Mouse (Mus musculus) thymus, postnatal 4 days (tissue): Measurements from ENCODE around the gene Ptpn20.

Experiments
- DNase-seq: peaks from one replicate; pipeline ENCODE4 v3.0.0; 2021

Gene Ptpn20

DNA sequence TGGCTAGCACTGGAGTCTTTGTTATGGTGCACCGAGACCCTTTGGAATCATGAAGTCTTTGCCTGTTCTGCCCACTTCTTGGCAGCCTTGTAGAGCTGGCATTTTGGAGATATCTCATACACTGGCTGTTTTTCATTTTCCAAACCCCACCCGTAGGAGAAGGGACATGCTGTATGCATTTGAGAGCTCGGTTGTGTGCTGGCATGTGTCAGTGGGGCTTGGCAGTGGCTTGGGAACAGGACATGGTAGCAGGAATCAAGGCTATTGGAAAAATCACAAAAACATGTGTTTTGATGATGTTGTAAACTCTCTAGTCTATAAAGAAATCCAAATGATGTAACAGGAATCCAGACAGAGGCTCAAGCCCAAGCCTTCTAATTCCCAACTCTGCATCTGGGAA, 89.7 kb downstream of the Ptpn20 start:
- DNase-seq: no peak

DNA sequence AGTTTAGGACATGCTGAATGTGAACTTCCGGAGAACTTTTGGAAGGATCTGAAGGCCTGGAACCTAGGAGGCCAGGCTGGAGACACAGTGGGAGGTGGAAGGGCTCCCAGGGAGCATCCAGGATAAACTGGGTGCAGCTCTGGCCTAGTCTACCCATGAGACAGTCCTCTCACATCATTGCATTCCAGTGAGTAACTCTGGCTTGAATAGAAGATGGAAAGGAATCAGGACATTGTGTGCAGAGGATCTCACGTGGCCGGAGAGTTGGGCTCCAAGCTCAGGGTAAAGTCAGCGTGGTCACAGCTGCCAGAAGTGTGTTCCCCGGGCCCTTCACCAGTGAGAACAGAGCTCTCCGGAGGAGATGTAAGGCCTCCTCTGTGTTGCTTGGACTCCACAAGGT, 91.6 kb downstream of the Ptpn20 start:
- no peak for DNase-seq

DNA sequence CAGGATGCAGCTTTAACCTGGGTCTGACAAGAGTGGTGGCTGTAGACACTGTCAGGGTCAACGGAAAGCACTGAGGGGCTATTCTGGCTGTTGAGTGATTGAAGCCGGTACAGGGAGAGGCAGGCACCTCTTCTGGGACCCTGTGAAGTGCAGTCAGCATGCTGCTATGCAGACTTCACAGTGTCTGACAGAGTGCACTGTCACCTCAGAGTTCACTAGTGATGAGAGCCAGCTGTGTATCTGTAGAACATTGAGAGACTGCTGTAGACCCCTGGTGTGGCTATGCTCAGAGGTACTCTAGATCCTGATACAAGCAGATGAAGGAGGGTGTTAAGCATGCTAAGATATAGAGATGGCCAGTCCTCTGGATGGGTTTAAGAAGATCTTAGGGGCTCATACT, 93.8 kb downstream of the Ptpn20 start:
- DNase-seq: no peak

DNA sequence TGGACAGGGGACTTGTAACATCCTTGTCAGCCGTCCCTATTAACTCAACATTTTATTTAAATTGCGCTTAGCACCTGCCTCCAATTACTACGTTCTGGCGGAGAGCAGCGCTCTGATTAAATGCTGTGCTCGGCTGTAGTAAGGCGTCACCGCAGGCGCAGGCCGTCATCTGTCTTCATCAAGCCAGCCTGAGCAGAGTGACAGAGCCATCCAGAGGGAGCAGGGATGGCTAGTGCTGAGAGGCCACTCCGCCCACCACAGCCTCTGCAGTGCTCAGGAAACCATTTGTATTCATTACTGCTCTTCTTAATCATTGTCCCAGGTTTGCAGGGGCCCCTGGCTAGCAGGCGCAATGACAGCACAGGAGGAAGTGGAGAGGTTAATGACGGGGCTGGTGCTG, 94.7 kb downstream of the Ptpn20 start:
- no peak for DNase-seq

DNA sequence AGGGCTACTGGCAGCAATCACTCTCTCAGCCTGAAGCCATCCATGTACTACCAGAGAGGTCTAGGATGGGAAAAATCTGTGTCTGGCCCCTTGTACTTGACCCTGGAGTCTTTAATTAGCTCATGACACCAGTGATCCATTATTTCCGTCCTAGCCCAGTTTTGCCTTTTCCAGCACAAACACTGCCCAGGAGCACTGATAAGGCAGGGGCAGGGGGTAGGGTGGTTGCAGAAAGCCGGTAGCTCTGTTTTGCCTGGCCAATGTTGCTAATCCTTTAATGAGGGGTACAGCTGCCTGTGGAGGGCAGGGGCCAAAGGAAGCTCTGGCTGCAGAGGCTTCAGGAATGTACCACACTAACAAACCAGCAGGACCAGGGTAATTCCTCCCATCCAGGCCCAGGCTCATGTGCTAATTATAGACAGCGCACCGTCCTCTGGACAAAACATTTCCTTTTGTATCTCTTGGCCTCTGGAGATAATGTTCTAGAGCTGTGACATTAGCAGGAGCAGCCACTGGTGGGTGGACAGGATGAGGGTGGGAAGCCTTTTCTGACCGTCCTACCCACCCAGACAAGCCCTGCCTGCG, 98.5 kb downstream of the Ptpn20 start:
- DNase-seq: no peak

DNA sequence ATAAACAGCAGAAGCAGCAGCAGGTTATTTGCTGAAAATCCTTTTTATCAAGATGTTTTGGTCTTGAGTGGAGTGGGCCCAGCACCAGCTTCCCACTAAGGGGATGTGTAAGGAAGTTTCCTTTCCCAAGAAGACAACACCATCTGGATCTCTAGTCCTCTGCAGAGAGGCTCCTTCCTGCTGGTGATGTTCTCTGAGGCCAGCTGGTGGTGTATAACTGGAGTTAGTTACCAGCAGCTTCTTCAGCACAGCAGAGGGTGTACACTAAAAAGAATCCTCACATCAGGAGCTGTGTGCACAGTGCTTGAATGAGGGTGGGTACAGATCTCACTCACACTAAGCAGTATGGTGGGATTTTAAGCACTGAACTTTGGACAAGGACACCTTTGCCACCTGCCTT, 100.0 kb downstream of the Ptpn20 start:
- no peak for DNase-seq
